Mouse (Mus musculus): ENCODE measurements at regions not wholly inside any gene's neighbourhood (a gene's known extent, or its start where the extent isn't known, plus 50 kb on each side); places are given as distances from the start of the nearest gene placed in this dataset.
"Not testable (repeated sequence)": the region's sequence is repeated elsewhere in the genome, so short reads cannot be mapped to it uniquely, and the experiment has no call there.

DNA sequence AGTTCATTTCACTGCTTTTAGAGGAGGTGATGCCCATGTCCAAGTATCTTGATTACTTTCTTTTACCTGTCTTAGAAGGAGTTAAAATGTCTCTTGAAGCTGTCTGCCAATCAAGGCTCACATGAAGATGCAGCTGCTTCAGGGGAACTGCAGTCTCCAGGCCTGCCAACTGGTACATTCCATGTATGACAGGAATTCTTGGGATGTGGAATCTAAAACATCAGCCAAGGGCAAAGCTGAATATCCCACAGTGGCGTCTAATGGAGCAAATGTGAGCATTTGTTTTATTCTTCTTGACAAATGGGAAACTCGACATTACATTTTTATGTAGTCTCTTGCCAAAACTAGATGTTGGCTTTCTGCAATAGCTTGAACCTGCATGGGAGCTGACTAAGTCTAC is 438.7 kb upstream of the Adamts5 start:
- DNase-seq: no peak

DNA sequence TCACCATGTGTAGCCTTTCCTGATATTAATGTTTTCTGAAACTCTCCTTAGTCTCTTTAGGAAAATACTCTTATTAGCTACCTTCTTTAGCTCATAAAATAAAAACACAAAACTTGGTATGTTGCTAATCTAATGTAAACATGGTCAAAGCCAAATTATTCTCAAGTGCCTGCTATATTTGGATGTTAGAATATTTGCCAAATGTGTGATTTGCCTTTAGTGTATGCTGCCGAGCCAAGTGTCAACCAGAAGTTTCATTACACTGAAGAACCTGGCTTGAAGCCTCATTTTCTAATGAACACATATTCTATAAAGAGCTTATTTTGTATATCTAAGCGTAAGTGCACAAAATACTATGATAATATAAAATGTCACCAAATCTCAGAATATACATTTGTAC is 423.8 kb upstream of the Adamts5 start:
- no peak for DNase-seq

DNA sequence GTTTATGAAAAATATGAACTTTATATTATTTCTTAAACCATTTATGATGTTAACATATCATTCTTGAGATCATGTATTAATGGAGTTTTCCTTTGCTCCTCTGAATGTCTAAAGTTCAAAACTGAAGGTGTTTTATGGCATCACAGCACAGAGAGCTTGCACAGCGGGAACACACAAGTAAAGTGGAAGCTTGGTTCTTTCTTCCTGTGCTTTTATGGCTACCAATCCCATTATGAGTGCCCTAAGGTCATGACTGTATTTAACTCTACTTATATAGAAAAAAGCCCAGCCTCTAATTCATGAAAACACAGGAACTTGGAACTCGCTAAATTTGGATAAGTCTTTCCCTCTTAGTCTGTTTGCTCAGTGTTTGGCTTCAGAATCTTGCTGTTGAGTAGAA is 417.3 kb upstream of the Adamts5 start:
- no peak for DNase-seq

DNA sequence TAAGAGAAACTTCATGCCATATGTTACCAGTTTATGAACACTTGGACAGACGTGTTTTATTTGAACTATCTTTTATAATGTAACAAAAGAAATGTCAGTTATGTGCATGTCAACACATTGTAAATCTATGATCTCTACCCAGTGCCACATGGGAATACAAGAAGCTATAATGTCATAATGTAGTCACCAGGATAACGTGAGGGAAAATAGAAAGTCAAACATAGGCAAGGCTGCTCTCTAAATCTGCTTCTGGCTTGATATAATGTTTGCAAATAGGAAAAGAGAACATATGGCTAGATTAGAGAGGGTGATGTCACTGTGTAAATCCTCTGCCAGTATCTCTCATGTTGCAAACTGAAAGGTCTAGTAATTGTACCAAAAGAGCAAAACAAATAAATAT is 408.1 kb upstream of the Adamts5 start:
- DNase-seq: peak; percentile 2

DNA sequence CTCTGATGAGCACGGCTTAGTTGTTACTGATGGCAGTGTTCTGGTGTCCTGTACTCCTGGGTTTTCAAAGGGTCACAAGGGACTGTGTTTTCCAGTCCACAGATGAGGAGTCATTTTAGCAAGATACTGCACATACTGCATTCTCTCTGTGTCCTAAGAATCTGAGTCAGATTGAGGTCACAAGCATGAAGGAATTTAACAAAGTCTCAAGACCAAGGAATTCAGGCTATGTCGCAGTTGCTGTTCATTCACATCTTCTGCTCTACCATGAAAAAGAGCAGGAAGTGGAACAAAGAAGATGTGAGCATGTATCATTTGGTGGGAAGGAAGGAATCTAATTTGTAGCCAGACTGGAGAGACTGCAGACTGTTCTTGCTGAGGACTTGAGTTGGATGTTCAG is 402.2 kb upstream of the Adamts5 start:
- no peak for DNase-seq

DNA sequence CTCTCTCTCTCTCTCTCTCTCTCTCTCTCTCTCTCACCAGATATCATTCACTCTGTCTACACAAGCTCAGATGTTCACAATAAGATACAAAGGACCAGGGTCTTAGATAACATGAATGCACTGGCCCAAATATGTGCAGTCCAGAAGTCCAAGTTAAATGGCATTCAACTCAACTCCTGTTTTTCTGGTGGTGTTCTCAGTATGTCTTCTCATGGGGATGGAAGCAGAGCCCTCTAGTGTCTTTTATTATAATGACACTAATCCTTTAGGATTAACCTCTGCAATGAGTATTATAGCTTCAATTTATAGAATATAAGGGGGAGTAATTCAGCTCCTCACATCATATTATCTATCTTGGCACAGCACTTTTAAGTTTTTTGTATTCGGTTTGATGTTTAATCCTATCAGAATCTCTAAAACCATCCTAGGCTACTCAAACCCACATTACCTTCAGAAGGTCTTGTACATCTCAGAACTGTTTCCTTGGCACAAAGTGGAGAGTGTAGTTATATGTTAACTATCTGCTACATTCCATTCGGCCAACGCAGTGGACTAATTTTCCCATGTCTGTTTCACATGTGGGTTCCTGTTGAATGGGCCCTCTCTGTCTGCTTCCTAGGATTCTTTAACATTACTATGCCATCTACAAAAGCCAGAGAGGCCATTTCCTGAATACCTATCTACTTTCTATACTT is 401.0 kb upstream of the Adamts5 start:
- no peak for DNase-seq

DNA sequence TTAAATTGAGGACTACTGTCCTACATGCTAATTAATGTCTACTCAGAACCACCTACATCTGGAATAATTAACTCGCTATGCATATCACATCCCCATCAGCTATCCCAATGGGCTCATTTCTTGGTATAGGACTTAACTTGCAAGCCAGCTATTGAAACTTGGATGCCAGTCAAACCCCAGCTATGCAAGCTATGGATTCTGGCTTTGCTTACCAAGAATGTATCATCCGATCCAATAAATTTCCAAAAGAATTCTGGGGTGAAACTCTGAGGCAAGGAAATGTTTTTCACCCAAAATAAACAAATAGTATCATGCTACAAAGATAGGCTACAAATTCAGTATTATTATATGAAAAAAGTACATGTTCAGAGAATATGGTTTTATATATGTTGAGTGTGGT is 392.8 kb upstream of the Adamts5 start:
- DNase-seq: no peak

DNA sequence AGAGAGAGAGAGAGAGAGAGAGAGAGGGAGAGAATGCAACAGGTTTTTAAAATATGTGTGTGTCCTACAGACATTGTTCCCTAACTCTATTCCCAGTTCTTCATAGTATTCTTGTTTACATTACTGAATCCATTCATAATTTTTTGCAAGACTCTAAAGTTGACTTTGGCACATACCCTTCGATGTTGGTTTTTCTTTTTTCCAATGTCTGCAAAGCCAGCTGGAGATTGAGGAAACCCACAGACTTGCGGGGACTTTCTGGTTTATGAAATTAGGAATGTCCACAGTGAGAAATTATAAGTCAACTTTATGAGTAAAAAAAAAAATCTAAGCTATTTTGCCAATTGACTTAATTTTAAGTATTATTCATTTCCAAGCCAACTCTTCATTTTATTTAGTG is 379.7 kb upstream of the Adamts5 start:
- no peak for DNase-seq

DNA sequence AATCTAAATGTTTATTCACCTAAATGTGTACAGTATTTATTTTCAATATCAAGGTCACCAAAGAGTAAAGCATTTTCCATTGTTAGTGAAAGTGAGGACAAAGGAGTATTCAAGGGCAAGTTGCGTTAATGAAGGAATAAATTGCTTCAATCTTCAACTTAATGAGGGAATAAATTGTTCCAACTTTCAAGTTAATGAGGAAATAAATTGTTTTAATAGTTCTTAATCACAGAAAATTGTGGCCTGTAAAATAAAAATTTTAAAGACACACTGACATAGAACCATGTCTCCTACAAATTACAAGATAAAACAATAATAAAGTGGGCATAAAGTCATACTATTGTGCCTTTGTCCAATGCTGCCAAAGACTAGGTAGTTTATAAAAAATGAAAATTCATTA is 375.4 kb upstream of the Adamts5 start:
- DNase-seq: no peak

DNA sequence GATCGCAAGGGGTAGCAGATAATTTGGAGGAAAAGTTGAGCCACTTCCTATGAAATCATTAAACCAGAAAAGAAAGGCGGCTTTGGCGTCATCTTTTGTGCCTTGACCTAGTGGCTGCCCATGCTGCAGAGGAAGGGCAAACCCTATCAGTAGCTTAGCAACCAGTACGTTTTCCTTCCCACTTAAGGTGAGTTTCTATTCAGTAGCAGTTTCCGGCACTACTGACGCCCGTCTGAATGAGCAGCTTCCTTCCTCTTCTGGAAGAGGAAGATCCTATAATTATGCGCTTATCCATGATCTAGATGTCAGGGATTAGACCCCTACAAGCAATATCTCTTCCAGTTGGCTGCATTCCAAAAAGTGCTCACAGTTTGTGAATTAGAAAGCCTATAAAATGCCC is 360.0 kb upstream of the Adamts5 start:
- DNase-seq: no peak

DNA sequence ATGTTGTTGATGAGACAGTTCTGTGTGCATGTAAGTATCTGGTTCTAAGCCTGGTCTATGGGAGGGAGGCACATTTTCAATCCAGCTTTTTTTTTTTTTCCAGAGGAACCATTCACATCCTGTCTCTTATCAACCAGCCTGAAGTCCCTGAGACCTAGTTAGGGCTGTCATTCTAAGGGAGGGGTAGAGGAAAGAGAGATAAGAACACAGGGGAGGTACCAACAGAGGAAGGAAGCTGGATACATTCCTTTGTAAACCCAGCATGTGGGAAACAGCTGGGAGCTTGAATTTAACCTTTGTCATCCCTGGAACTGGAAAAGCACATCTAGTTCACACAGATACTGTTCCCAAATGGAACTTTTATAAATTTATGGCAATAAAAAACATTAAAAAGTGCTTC is 351.0 kb upstream of the Adamts5 start:
- DNase-seq: no peak

DNA sequence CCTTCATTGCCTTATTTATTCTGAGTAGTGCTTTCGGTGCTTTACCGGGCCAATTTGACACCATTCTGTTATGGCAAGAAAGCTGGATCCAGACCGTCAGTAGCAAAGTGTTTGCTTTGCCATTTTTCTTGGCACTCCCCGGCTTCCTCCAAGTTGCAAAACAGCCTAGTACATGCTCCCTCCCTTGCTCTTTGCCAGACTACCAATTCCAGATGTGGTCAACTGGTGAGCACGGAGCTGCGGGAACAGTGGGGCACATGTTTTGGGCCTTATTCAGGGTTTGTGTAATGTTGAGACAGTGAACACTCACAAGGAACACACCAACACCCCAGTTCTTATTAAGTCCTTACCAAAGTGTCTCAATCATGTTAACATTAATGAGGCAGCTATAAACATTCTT is 348.4 kb upstream of the Adamts5 start:
- no peak for DNase-seq

DNA sequence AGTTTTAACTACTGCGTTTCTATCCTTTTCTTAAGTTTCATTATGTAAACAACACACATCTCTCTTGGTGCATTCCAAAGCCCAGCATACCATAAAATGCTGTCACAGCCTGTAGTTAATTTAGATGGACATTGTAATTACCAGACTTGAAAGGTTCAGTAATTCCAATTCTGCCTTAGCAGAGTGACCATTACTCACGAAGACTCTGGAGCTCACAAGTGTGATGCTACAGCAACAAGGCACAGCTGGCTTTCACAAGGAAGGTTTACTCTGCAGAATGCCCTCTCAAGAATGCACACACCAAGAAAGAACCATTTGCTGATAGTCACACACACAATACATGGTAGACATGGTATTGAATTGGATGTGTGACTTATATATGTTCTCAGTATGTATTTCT is 342.6 kb upstream of the Adamts5 start:
- no peak for DNase-seq

DNA sequence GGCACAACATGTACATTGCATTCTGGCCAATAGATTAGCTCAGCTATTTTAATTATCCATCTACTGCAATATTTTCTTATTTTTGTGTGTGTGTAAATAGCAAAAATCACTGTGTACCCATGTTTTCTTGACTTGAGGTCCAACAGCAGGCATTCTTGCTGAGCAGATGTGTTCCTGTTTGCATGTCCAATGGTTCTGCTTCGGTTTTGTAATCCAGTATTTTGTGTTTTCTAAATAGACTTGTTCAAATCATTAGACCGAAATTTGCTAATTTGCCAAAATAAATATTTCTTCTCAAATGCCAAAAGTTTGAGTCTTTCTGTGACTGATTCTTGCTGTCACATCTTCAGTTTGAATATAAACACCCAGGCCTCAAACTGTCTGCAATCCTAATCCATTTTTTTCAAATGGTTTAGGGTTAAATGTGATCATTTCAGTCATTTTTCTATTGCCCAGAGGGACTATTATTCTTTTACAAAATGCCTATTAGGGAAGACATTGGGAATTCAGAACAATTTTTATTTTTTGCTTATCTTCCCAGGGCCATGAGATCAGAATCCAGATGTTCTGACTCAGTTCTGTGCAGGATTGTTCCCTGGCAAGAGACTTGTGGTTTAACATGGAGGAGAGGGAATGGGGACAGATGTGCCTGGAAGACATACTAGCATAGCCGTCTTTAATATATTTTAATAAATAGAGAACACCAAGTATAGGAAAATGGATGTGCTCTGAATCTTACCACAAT is 341.3 kb upstream of the Adamts5 start:
- DNase-seq: no peak

DNA sequence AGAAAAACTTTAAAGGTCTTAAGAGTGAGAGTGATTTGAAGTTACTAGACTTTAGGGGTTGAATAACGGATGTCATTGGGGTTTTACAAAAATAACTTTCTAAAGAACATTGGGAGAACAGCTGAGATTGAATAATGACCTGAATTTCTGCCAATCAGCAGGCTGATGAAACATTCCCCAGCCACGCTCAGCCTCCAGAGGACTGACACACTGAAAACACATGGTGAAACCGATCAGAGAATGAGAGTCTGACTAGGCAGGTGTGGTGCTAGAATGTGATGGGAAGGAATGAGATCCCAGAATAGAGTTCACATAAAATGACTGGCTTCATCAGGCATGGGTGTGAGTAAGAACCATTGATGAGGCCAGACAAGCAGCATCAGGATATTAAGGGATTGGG is 321.4 kb upstream of the Adamts5 start:
- DNase-seq: no peak

DNA sequence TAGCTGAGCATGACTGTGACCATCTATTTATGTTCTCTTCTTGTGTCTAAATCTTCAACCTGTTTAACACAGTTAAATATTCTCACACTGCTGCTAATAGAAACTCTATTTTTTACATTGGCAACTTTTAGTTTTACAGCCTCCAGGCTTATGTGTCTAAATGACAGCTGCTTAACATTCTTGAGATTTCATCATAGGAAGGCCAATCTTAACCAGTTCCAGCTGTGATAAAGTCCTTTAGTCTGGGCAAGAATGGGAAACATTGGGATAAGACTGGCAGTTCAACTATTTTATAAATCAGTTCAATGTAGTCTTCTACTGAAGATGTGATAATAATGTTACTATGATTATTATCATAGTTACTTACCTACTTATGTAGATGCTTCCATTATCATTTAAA is 308.9 kb upstream of the Adamts5 start:
- DNase-seq: no peak

DNA sequence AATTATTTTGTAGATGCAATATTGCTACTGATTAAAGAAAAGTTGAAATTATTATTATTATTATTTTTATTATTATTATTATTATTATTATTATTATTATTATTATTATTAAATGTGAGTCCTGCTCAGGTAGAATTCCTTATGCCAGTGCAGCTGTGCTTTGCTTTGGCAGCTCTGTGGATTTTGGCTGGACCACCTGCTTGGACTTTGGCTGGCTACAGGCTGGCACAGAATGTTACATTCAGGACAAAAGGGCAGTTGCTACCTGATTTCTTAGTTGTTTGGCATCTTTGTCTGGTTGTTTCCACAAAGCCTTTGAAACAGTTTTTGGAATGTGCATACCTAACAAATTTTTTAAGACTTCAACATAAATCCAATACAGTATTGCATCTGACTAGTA is 307.7 kb upstream of the Adamts5 start:
- DNase-seq: no peak

DNA sequence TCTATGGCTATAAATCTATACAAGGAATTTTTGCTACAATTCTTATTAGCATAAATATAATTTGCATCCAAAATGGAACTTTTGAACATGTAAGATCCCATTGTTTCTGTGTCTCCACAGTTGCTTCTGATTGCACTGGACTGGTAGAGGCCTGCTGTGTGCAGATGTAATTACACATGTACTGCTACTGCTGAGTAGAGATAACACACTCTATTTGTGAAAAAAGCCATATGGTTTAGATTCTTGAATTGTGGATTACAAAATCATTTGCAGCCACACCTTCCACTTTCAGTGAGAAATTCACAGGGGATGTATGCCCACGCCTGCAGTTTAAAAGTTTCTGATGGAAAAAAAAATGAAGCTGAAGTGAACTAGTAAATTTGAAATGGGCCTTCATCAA is 288.2 kb upstream of the Adamts5 start:
- DNase-seq: no peak

DNA sequence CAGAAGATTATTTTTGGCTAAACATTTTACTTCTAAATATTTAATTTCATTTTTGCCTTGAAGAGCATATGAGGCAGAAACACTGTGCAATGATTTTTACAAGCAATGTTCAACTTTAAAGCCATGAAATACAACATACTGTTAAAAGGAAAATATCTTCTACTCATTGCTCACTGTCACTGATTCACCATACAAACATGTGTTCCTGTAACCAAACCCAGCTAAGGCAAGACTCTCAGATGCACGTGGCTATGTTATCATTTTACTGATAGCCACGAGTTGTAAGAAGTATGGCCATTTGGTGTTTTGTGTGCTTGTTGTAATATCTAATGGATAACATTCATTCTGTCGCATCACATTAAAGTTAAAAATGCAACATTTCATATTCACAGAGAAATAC is 287.3 kb upstream of the Adamts5 start:
- DNase-seq: no peak

DNA sequence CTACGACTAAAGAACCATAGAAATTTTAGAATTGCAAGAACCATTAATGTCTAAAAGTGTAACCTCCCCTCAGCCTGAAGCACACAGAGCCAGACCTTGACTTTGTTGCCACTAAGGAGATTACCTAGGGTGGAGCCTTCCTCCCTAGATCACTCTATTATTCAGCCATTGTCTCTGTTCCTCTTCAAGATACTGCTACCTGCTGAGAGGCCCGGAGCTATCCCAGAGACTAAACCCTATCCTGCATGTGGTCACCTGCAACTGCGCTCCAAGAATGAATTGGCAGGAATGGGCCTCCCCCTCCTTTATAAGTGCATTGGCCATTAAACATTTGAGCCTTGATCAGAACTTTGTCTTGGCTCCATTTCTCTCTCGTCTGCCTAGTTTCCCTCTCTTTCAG is 286.0 kb upstream of the Adamts5 start:
- DNase-seq: not testable (repeated sequence)

DNA sequence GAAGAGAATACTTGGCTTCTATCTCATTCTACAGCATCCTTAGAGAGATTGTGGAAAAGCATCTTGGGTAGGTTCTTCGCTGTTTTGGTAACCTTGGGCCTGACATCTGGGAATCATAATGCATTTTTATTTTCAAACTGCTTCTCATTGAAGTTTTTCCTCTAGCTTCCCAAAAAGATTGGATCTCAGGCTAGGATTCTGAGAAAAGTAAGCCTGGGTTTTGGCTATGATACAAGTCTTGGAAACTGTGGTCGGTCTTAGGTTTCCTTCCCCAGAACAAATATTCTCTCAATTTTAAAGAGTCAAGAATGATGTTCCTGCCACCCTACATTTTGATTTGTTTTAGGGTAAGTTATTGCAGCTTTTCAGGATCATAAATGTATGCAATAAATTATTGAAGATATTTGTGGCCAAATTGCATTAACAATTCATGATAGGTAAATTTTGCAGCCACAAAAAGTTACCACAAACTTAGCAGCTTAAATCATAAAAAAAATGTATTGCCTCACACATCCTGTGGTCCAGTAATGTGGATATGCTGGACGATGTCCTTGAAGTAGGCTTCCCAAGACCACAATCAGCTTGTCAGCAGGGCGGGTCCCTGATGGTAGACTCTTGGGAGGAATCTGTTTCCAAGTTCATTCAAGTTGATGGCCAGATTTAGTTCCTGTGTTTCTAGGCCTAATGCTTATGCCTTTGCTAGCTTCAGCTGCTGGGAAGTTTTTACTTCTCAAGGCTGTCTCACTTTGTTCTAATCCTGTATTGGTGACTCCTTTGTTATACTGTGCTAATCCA is 257.6 kb upstream of the Adamts5 start:
- no peak for DNase-seq

DNA sequence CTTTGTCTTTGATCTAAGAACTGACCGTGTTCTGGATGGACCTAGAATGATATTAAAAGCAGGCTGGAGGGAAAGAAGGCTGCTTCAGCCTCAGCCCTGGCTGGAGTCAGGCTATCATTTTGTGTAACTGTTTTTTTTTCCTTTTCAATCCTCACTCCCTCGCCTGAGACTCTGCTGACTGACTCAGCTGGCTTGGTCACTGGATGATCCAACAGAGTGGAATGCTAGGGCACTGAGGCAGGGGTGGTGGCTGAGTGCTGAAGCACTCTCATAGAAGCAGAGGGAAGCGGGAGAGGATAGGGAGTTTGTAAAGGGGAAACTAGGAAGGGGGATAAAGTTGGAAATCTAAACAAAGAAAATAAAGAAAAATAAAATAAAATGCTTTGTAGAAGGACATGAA is 236.5 kb upstream of the Adamts5 start:
- no peak for DNase-seq

DNA sequence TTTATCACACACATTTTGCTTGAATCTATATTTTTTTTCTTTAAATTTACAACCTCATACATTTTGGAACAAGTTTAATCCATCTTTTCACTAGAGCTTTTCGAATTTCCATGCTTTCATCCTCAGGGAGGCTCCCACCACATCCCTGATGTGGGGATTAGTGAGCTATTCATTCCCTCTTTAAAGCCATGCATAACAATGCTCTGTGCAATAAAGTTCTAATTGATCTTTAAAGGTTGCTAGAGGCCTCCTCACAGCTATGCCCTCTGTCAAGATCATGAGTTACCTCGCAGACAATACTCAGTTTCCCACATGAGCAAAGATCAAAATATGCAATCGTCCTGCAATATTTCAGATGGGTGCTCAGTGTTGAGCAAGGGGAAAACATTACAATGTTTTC is 234.5 kb upstream of the Adamts5 start:
- no peak for DNase-seq

DNA sequence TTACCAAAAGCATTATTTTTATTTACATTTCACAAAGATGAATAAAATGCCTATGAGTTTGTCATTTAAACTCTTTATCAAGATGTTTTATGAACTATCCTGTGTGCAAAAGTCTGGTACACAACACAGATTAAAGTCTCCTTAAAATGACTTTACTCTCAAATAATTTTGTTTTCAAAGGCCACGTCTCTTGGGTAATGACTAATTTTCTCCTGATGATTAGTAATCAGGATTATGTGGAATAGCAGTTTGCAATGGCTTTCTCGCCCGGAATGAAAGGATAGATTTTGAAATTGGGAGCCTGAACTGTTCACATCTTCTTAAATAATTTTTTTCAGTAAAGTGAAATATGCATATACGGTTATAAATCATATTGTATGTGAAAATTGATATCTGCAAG is 225.8 kb upstream of the Adamts5 start:
- no peak for DNase-seq
